Mouse (Mus musculus): ENCODE results near the gene Lingo1.

DNA sequence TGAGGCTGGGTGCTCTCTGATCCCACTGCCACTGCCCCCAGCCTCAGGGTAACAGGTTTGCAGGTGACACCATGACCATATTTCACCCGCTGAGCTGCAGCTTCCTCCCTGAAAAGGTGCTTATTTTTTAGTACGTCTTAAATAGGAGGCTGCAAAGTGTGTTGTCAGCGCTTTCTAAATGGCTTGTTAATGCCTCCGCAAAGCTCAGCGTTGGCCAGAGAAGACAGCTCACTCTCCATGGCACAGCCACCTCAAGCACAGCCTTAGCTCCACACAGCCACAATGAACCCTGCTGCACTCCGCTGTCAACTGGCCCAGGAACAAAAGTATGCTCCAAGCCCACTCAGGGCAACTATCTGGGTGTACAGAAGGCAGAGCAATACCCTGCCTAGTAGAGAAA, 85.3 kb downstream of the Lingo1 start:
- TF ChIP-seq CTCF (IDR thresholded peaks at IDR 0.05; ENCODE audit: low read depth, low read length): no peak
- TF ChIP-seq POLR2A (IDR thresholded peaks at IDR 0.05; ENCODE audit: extremely low read depth, insufficient read depth, low read length): no peak

Measured in liver, adult 2 months (tissue).